Mouse (Mus musculus): ENCODE data around the gene Mrpl54. TPM values are rescaled to one million over a fixed set of nuclear protein-coding genes. Genes with fewer than 3 reads are reported as not detected.

Mrpl54 gene
- polyA plus RNA-seq, 1 experiment from 2014 or later = 97.3 TPM

- Histone ChIP-seq H3K36me3 (no peaks in the 10 kb centered on the region), H3K27me3 (no peaks in the 10 kb centered on the region), H3K9me3 (no peaks in the 10 kb centered on the region), H3K9ac (replicated peaks) (no peak overlapping the region), H3K4me1 (no peaks in the 10 kb centered on the region), H3K27ac (replicated peaks) (no peak overlapping the region), H3K4me3 (no peak overlapping the region), H3K4me2 (replicated peaks) (no peak overlapping the region)
- WGBS = 50% methylated on average over 10 of the region's 10 CpGs
- no peak for ATAC-seq (replicated peaks)
Observed at GRCm38 (mm10) chr10:81279496-81279895, 12.8 kb upstream of the Mrpl54 start.

GRCm38 (mm10) chr10:81277676-81278075, 10.9 kb upstream of the Mrpl54 start:
- Histone ChIP-seq H3K4me1 (no peaks in the 10 kb centered on the region), H3K27ac (replicated peaks) (no peak overlapping the region), H3K27me3 (no peaks in the 10 kb centered on the region), H3K9ac (replicated peaks) (no peak overlapping the region), H3K9me3 (no peaks in the 10 kb centered on the region), H3K36me3 (peaks cover 10% of the 10 kb centered on the region; the same call in 1 of the 2 replicates), H3K4me2 (replicated peaks) (no peak overlapping the region), H3K4me3 (no peak overlapping the region)
- no peak for ATAC-seq (replicated peaks)
- 84% methylated on average over 22 of the region's 22 CpGs for WGBS

GRCm38 (mm10) chr10:81273842-81274241, 7.1 kb upstream of the Mrpl54 start:
- no peaks in the 10 kb centered on the region for H3K27me3 ChIP-seq
- peaks cover 24% of the 10 kb centered on the region; the same call in 1 of the 2 replicates for H3K36me3 ChIP-seq
- no peaks in the 10 kb centered on the region for H3K9me3 ChIP-seq
- H3K4me2 ChIP-seq (replicated peaks) = no peak overlapping the region
- H3K4me1 ChIP-seq = peaks cover 4% of the 10 kb centered on the region
- H3K9ac ChIP-seq (replicated peaks) = no peak overlapping the region
- ATAC-seq (replicated peaks) = no peak
- no peak overlapping the region for H3K27ac ChIP-seq (replicated peaks)
- no peak overlapping the region for H3K4me3 ChIP-seq
- WGBS = 94% methylated on average over 19 of the region's 19 CpGs

- Histone ChIP-seq H3K27me3 (no peaks in the 10 kb centered on the region), H3K4me3 (no peak overlapping the region), H3K4me2 (replicated peaks) (no peak overlapping the region), H3K4me1 (peaks cover 17% of the 10 kb centered on the region), H3K9me3 (no peaks in the 10 kb centered on the region), H3K36me3 (peaks cover 24% of the 10 kb centered on the region; the same call in 1 of the 2 replicates), H3K9ac (replicated peaks) (no peak overlapping the region), H3K27ac (replicated peaks) (no peak overlapping the region)
- WGBS = 93% methylated on average over 21 of the region's 21 CpGs
- no peak for ATAC-seq (replicated peaks)
Observed at GRCm38 (mm10) chr10:81272356-81272755, 5.6 kb upstream of the Mrpl54 start.

- H3K27me3 ChIP-seq = no peaks in the 10 kb centered on the region
- peak overlapping the region; percentile 57 for H3K4me3 ChIP-seq
- H3K9ac ChIP-seq (replicated peaks) = peak overlapping the region; percentile 73
- H3K4me1 ChIP-seq = peaks cover 32% of the 10 kb centered on the region
- 80% methylated on average over 16 of the region's 16 CpGs for WGBS
- no peaks in the 10 kb centered on the region for H3K9me3 ChIP-seq
- H3K4me2 ChIP-seq (replicated peaks) = peak overlapping the region; percentile 69
- ATAC-seq (replicated peaks) = no peak
- peaks cover 24% of the 10 kb centered on the region; the same call in 1 of the 2 replicates for H3K36me3 ChIP-seq
- no peak overlapping the region for H3K27ac ChIP-seq (replicated peaks)
Observed at GRCm38 (mm10) chr10:81268643-81269412, 2.1 kb upstream of the Mrpl54 start.

GRCm38 (mm10) chr10:81268056-81268455, 1.3 kb upstream of the Mrpl54 start:
- Histone ChIP-seq H3K9me3 (no peaks in the 10 kb centered on the region), H3K4me3 (peak overlapping the region; percentile 57), H3K36me3 (peaks cover 19% of the 10 kb centered on the region; the same call in 1 of the 2 replicates), H3K27me3 (no peaks in the 10 kb centered on the region), H3K4me2 (replicated peaks) (peak overlapping the region; percentile 69), H3K4me1 (peaks cover 32% of the 10 kb centered on the region), H3K9ac (replicated peaks) (peak overlapping the region; percentile 73), H3K27ac (replicated peaks) (no peak overlapping the region)
- WGBS = 5% methylated on average over 23 of the region's 23 CpGs
- peak; percentile 46; the same call in 1 of the 2 replicates for ATAC-seq (replicated peaks)

GRCm38 (mm10) chr10:81265540-81265939, 1.2 kb downstream of the Mrpl54 start:
- Histone ChIP-seq H3K4me2 (replicated peaks) (peak overlapping the region; percentile 53), H3K9me3 (0 out of 2 replicates have a peak, but pooled peaks cover 2% of the 10 kb centered on the region), H3K27me3 (no peaks in the 10 kb centered on the region), H3K9ac (replicated peaks) (no peak overlapping the region), H3K36me3 (0 out of 2 replicates have a peak, but pooled peaks cover 3% of the 10 kb centered on the region), H3K4me3 (no peak overlapping the region), H3K4me1 (peaks cover 32% of the 10 kb centered on the region), H3K27ac (replicated peaks) (no peak overlapping the region)
- ATAC-seq (replicated peaks) = no peak
- 95% methylated on average over 8 of the region's 8 CpGs for WGBS

- 0 out of 2 replicates have a peak, but pooled peaks cover 3% of the 10 kb centered on the region for H3K36me3 ChIP-seq
- WGBS = 94% methylated on average over 4 of the region's 4 CpGs
Observed at GRCm38 (mm10) chr10:81261025-81261424, 5.7 kb downstream of the Mrpl54 start.

GRCm38 (mm10) chr10:81259225-81259884, 7.4 kb downstream of the Mrpl54 start:
- Histone ChIP-seq H3K9ac (replicated peaks) (no peak overlapping the region; the same call in 1 of the 2 replicates), H3K36me3 (0 out of 2 replicates have a peak, but pooled peaks cover 3% of the 10 kb centered on the region), H3K27me3 (peaks cover 21% of the 10 kb centered on the region), H3K4me3 (no peak overlapping the region), H3K27ac (replicated peaks) (no peak overlapping the region), H3K9me3 (0 out of 2 replicates have a peak, but pooled peaks cover 3% of the 10 kb centered on the region), H3K4me2 (replicated peaks) (no peak overlapping the region), H3K4me1 (peaks cover 24% of the 10 kb centered on the region)
- 0 out of 2 replicates have a peak, but pooled peaks have one; percentile 5 for ATAC-seq (replicated peaks)
- 43% methylated on average over 18 of the region's 21 CpGs for WGBS

More at GRCm38 (mm10) chr10:81261025-81261424, 5.7 kb downstream of the Mrpl54 start:
- Histone ChIP-seq H3K4me3 (no peak overlapping the region), H3K9me3 (0 out of 2 replicates have a peak, but pooled peaks cover 3% of the 10 kb centered on the region), H3K4me1 (peaks cover 32% of the 10 kb centered on the region), H3K27ac (replicated peaks) (no peak overlapping the region), H3K4me2 (replicated peaks) (no peak overlapping the region), H3K27me3 (peaks cover 15% of the 10 kb centered on the region), H3K9ac (replicated peaks) (no peak overlapping the region)
- no peak for ATAC-seq (replicated peaks)

GRCm38 (mm10) chr10:81257158-81258039, 9.3 kb downstream of the Mrpl54 start:
- peak overlapping the region; percentile 84 for H3K4me2 ChIP-seq (replicated peaks)
- H3K4me3 ChIP-seq = peak overlapping the region; percentile 56
- WGBS = 2% methylated on average over 62 of the region's 62 CpGs
- peaks cover 21% of the 10 kb centered on the region for H3K27me3 ChIP-seq
- peak; percentile 17; the same call in 1 of the 2 replicates for ATAC-seq (replicated peaks)
- H3K9me3 ChIP-seq = 0 out of 2 replicates have a peak, but pooled peaks cover 3% of the 10 kb centered on the region
- H3K36me3 ChIP-seq = 0 out of 2 replicates have a peak, but pooled peaks cover 3% of the 10 kb centered on the region
- peak overlapping the region; percentile 58 for H3K9ac ChIP-seq (replicated peaks)
- H3K27ac ChIP-seq (replicated peaks) = no peak overlapping the region
- H3K4me1 ChIP-seq = peaks cover 34% of the 10 kb centered on the region

- Histone ChIP-seq H3K27me3 (peaks cover 29% of the 10 kb centered on the region), H3K27ac (replicated peaks) (no peak overlapping the region), H3K4me1 (peaks cover 37% of the 10 kb centered on the region), H3K36me3 (no peaks in the 10 kb centered on the region), H3K9ac (replicated peaks) (no peak overlapping the region), H3K4me2 (replicated peaks) (no peak overlapping the region), H3K9me3 (no peaks in the 10 kb centered on the region), H3K4me3 (no peak overlapping the region)
- no peak for ATAC-seq (replicated peaks)
- WGBS = 71% methylated on average over 1 of the region's 1 CpGs
Observed at GRCm38 (mm10) chr10:81254886-81255285, 11.8 kb downstream of the Mrpl54 start.
